Mouse (Mus musculus) heart, postnatal 14 days (tissue): ENCODE results near the gene Gfy. TPM values are rescaled to one million over a fixed set of nuclear protein-coding genes. Genes with fewer than 3 reads are reported as not detected.

ENCODE experiments used
- DNase-seq, 2 experiments: peaks; one replicate each; pipeline ENCODE4 v3.0.0; 2021 to 2022
- intact Hi-C: fragments of 180-260 bp; cut with DNase I; formaldehyde crosslinking; loops from one replicate; pipeline ENCODE4 v1.15.1; 2025
- microRNA-seq, 2 experiments: library from miRNA; unstranded; fragments of <30 nt; microRNA quantifications; one replicate each; pipeline ENCODE4 v1.2.0; 2021 to 2022
- total RNA-seq, 2 experiments: library from RNA; stranded (reverse); gene quantifications; 2 replicates each; pipeline ENCODE4 v1.2.3; 2021

Gene Gfy
- total RNA-seq, 2 experiments from 2014 or later: not detected

GRCm38 (mm10) chr7:45129776-45130512, 49.4 kb downstream of the Gfy start:
- DNase-seq: no peak
- intact Hi-C loops: loop anchor here (5.0 kb wide), 1 partner anchor 148 kb away; no protein-coding TSS in a partner anchor

- peak; percentile 54 to 62 for DNase-seq
- intact Hi-C loops: no loop called here
These were observed 50.1 kb downstream of the Gfy start for GRCm38 (mm10) chr7:45129318-45129717.

GRCm38 (mm10) chr7:45128624-45129246, 50.6 kb downstream of the Gfy start, which contains the start of gene Rpl13a:
TSS of gene Rpl13a (minus strand) at chr7:45128761.
- intact Hi-C loops: no loop called here
- peak; percentile 96 to 97 for DNase-seq

GRCm38 (mm10) chr7:45127700-45128224, 51.6 kb downstream of the Gfy start:
- intact Hi-C loops: no loop called here

GRCm38 (mm10) chr7:45126844-45127699, 52.3 kb downstream of the Gfy start:
- no peak for DNase-seq
- intact Hi-C loops: no loop called here

More at GRCm38 (mm10) chr7:45127700-45128224, 51.6 kb downstream of the Gfy start:
- no peak for DNase-seq

Small RNA genes lying within 50 kb of the gene (microRNA-seq; reads per million reads assigned to microRNA genes)
- gene Mir5121: 16.8 to 16.9 reads per million in 2 experiments
- 0 to 3.0 reads per million in 2 experiments for gene Mir7055

Other genes with a start within 250 kb of the Gfy start
- not detected for gene Tsks, start 236.4 kb downstream of the Gfy start, total RNA-seq
- 1 to 10 TPM; 3.1 to 3.5 TPM for gene Cpt1c, start 204.7 kb downstream of the Gfy start, total RNA-seq
- 100 to 1,000 TPM; 119 to 128 TPM for gene Prmt1, start 193.0 kb downstream of the Gfy start, total RNA-seq
- 10 to 100 TPM; 36.5 to 40.2 TPM for gene Irf3, start 181.9 kb downstream of the Gfy start, total RNA-seq
- gene Bcl2l12, start 180.9 kb downstream of the Gfy start, total RNA-seq: 10 to 100 TPM; 10.4 to 12.3 TPM
- 10 to 100 TPM; 53.8 to 56.1 TPM for gene Scaf1, start 163.2 kb downstream of the Gfy start, total RNA-seq
- 10 to 100 TPM; 60.7 to 62.8 TPM for gene Rras, start 161.6 kb downstream of the Gfy start, total RNA-seq
- gene Prr12, start 126.7 kb downstream of the Gfy start, total RNA-seq: 10 to 100 TPM; 27.2 to 28.3 TPM
- 10 to 100 TPM; 27.7 to 33.7 TPM for gene Nosip, start 117.1 kb downstream of the Gfy start, total RNA-seq
- gene Prrg2, start 116.9 kb downstream of the Gfy start, total RNA-seq: 10 to 100 TPM; 11.1 to 11.4 TPM
- gene Rcn3, start 87.3 kb downstream of the Gfy start, total RNA-seq: 10 to 100 TPM; 46.0 to 53.7 TPM
- gene Fcgrt, start 75.7 kb downstream of the Gfy start, total RNA-seq: 10 to 100 TPM; 72.0 to 76.7 TPM
- 100 to 1,000 TPM; 582 to 636 TPM for gene Rps11, start 55.1 kb downstream of the Gfy start, total RNA-seq
- 100 to 1,000 TPM; 573 to 686 TPM for gene Rpl13a, start 50.8 kb downstream of the Gfy start, total RNA-seq
- under 1 TPM in 1 of 2 experiments, not detected in 1; 0.45 TPM for gene Gm45713, start 43.3 kb downstream of the Gfy start, total RNA-seq
- gene Flt3l, start 43.1 kb downstream of the Gfy start, total RNA-seq: 1 to 10 TPM; 4.3 to 5.8 TPM
- 10 to 100 TPM; 27.7 to 31.2 TPM for gene Pih1d1, start 25.3 kb downstream of the Gfy start, total RNA-seq
- 10 to 100 TPM; 20.3 to 27.3 TPM for gene Aldh16a1, start 25.0 kb downstream of the Gfy start, total RNA-seq
- 10 to 100 TPM in 1 of 2 experiments, 1 to 10 TPM in 1; 8.1 to 11.5 TPM for gene Slc17a7, start 15.6 kb downstream of the Gfy start, total RNA-seq
- not detected for gene Pth2, start 1.4 kb upstream of the Gfy start, total RNA-seq
- gene Ccdc155, start 25.3 kb upstream of the Gfy start, total RNA-seq: not detected
- gene Dkkl1, start 32.6 kb upstream of the Gfy start, total RNA-seq: not detected
- gene Tead2, start 36.2 kb upstream of the Gfy start, total RNA-seq: 10 to 100 TPM; 10.1 to 14.4 TPM
- gene Cd37, start 59.5 kb upstream of the Gfy start, total RNA-seq: 1 to 10 TPM; 3.8 to 5.5 TPM
- not detected for gene Slc6a16, start 61.5 kb upstream of the Gfy start, total RNA-seq
- gene Slc6a21, start 97.9 kb upstream of the Gfy start, total RNA-seq: not detected
- 10 to 100 TPM; 20.8 to 22.3 TPM for gene Trpm4, start 154.2 kb upstream of the Gfy start, total RNA-seq
- 100 to 1,000 TPM; 516 to 539 TPM for gene Hrc, start 155.7 kb upstream of the Gfy start, total RNA-seq
- under 1 TPM; 0.22 to 0.29 TPM for gene Ppfia3, start 187.4 kb upstream of the Gfy start, total RNA-seq
- under 1 TPM; 0.90 to 0.96 TPM for gene Lin7b, start 191.0 kb upstream of the Gfy start, total RNA-seq
- gene Snrnp70, start 216.2 kb upstream of the Gfy start, total RNA-seq: 100 to 1,000 TPM; 126 to 138 TPM
- 1 to 10 TPM; 1.5 to 1.7 TPM for gene Kcna7, start 226.1 kb upstream of the Gfy start, total RNA-seq
- under 1 TPM in 1 of 2 experiments, not detected in 1; 0.14 TPM for gene Ntf5, start 234.1 kb upstream of the Gfy start, total RNA-seq
- gene Lhb, start 241.3 kb upstream of the Gfy start, total RNA-seq: not detected